Mouse (Mus musculus) forebrain, embryonic 12.5 days (tissue): ENCODE measurements around the gene Lrrc1. TPM values are rescaled to one million over a fixed set of nuclear protein-coding genes. Genes with fewer than 3 reads are reported as not detected.

ENCODE experiments used
- ATAC-seq: fragments of 200-750 bp; cut with Nextera tagmentation; 2 replicates; pipeline ENCODE4 v1.8.0; 2017; ENCODE audit warnings: moderate TSS enrichment; ENCODE audit not compliant: low FRiP score
- H3K27ac ChIP-seq: fragments of 300-500 bp; sonication (generic); 2 replicates; pipeline ENCODE4 v1.5.1; 2016; ENCODE audit warnings: mild to moderate bottlenecking
- H3K27me3 ChIP-seq: fragments of 300-500 bp; sonication (generic); 2 replicates; pipeline ENCODE4 v1.6.1; 2016; ENCODE audit warnings: mild to moderate bottlenecking
- H3K36me3 ChIP-seq: fragments of 300-500 bp; sonication (generic); replicated peaks from 2 replicates; pipeline ENCODE4 v1.6.1; 2016; ENCODE audit warnings: mild to moderate bottlenecking
- H3K4me1 ChIP-seq: fragments of 300-500 bp; sonication (generic); 2 replicates; pipeline ENCODE4 v1.6.1; 2016
- H3K4me2 ChIP-seq: fragments of 300-500 bp; sonication (generic); 2 replicates; pipeline ENCODE4 v1.6.1; 2016; ENCODE audit warnings: mild to moderate bottlenecking, moderate library complexity
- H3K4me3 ChIP-seq: fragments of 300-500 bp; sonication (generic); replicated peaks from 2 replicates; pipeline ENCODE4 v1.5.1; 2016; ENCODE audit warnings: mild to moderate bottlenecking
- H3K9ac ChIP-seq: fragments of 300-500 bp; sonication (generic); 2 replicates; pipeline ENCODE4 v1.6.1; 2016; ENCODE audit warnings: mild to moderate bottlenecking
- H3K9me3 ChIP-seq: fragments of 300-500 bp; sonication (generic); 2 replicates; pipeline ENCODE4 v1.6.1; 2016
- WGBS: fragments of 180-500 bp; shearing (Covaris S2); methylation state at CpG from one replicate; pipeline ENCODE4 v1.1.7; 2016; 5-methylcytosine and 5-hydroxymethylcytosine counted together
- polyA plus RNA-seq: library from polyadenylated mRNA; unstranded; fragments of >200 nt; fragmentation: Nextera tagmentation; extraction: Ambion mirVana; gene quantifications from 2 replicates; pipeline ENCODE4 v1.2.1, GENCODE M21; 2016

Lrrc1 gene
- polyA plus RNA-seq, 1 experiment from 2014 or later: 18.1 TPM

DNA sequence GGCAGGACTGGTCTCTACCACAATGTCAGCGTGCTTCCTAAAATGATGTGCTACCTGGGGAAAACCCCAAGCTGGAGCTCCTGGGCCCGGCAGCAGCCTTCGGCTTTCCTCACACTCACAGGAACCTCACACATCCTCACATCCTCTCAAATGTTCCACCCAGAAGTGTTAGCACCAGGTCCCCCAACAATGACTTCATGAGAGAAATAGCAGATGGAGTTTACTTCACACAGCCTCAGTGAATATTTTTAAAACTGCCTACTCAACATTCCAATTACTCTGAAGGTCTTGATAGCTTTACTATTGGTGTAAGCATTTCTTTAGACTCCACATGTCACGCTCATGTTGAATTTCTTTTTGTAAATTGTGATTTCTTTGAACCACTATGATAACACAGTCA lies 27.2 kb upstream of the Lrrc1 start:
- Histone ChIP-seq H3K9ac (no peak overlapping the region), H3K9me3 (no peaks in the 10 kb centered on the region), H3K4me1 (peaks cover 8% of the 10 kb centered on the region; the same call in 1 of the 2 replicates), H3K27ac (no peak overlapping the region), H3K36me3 (no peaks in the 10 kb centered on the region), H3K4me3 (no peak overlapping the region), H3K27me3 (0 out of 2 replicates have a peak, but pooled peaks cover 4% of the 10 kb centered on the region), H3K4me2 (no peak overlapping the region)
- ATAC-seq: no peak
- 91% methylated on average over 4 of the region's 4 CpGs for WGBS

DNA sequence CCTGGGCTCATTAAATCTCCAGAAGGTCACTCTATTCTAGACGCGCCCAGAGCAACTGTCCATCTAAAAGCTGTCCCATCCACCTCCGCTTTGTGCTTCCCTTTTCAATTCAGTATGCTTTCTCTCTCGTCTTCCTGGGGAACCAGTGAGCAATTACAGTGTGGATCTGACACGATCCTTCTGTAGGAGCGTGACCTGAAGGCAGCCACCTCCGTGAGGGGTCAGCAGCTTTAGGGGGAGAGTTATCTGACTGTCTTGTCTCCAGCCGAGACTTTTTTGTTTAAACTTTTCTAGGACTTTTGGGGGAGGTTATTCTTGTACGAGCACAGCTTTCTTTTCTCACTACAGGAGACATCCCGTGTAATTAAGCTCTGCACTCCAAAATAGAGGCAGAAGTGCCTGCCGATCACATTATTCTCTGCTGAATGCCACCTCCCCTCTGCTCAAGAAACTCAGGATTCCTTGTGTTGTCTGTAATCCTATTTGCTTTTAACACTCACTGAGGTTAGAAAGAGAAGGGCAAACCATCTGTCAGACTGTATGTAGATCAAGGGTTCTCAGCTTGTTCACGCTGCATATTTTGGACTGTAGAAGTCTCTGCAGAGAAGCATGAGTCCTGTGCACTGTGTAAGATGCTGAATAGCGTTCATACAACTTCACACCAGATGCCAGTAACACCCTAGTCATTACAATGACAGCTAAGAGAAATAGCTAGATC lies 24.3 kb upstream of the Lrrc1 start:
- WGBS: 18% methylated on average over 13 of the region's 13 CpGs
- H3K4me2 ChIP-seq: peak overlapping the region; percentile 27

GRCm38 (mm10) chr9:77561827-77562226 lies 17.2 kb upstream of the Lrrc1 start:
- 0 out of 2 replicates have a peak, but pooled peaks cover 7% of the 10 kb centered on the region for H3K9me3 ChIP-seq
- no peak overlapping the region for H3K27ac ChIP-seq
- H3K36me3 ChIP-seq: no peaks in the 10 kb centered on the region
- no peak overlapping the region for H3K9ac ChIP-seq
- no peak overlapping the region for H3K4me2 ChIP-seq
- ATAC-seq: no peak
- no peaks in the 10 kb centered on the region for H3K27me3 ChIP-seq
- no peaks in the 10 kb centered on the region for H3K4me1 ChIP-seq
- H3K4me3 ChIP-seq: no peak overlapping the region

More for the DNA sequence above, 24.3 kb upstream of the Lrrc1 start:
- Histone ChIP-seq H3K36me3 (no peaks in the 10 kb centered on the region), H3K27me3 (0 out of 2 replicates have a peak, but pooled peaks cover 4% of the 10 kb centered on the region), H3K9ac (no peak overlapping the region), H3K4me3 (no peak overlapping the region), H3K9me3 (no peaks in the 10 kb centered on the region), H3K27ac (no peak overlapping the region), H3K4me1 (peaks cover 8% of the 10 kb centered on the region; the same call in 1 of the 2 replicates)
- peak; percentile 79; the same call in 1 of the 2 replicates for ATAC-seq

- WGBS: 79% methylated on average over 3 of the region's 3 CpGs
- ATAC-seq: no peak
These were observed 13.3 kb upstream of the Lrrc1 start for GRCm38 (mm10) chr9:77557963-77558362.

GRCm38 (mm10) chr9:77557181-77557580 lies 12.5 kb upstream of the Lrrc1 start:
- no peak for ATAC-seq
- Histone ChIP-seq H3K4me3 (no peak overlapping the region), H3K4me1 (no peaks in the 10 kb centered on the region), H3K27ac (no peak overlapping the region), H3K36me3 (no peaks in the 10 kb centered on the region), H3K9ac (no peak overlapping the region), H3K4me2 (no peak overlapping the region), H3K9me3 (0 out of 2 replicates have a peak, but pooled peaks cover 4% of the 10 kb centered on the region), H3K27me3 (no peaks in the 10 kb centered on the region)
- WGBS: 88% methylated on average over 4 of the region's 4 CpGs

More at GRCm38 (mm10) chr9:77557963-77558362, 13.3 kb upstream of the Lrrc1 start:
- Histone ChIP-seq H3K36me3 (no peaks in the 10 kb centered on the region), H3K4me2 (no peak overlapping the region), H3K4me1 (no peaks in the 10 kb centered on the region), H3K27ac (no peak overlapping the region), H3K9ac (no peak overlapping the region), H3K9me3 (0 out of 2 replicates have a peak, but pooled peaks cover 7% of the 10 kb centered on the region), H3K4me3 (no peak overlapping the region), H3K27me3 (no peaks in the 10 kb centered on the region)

DNA sequence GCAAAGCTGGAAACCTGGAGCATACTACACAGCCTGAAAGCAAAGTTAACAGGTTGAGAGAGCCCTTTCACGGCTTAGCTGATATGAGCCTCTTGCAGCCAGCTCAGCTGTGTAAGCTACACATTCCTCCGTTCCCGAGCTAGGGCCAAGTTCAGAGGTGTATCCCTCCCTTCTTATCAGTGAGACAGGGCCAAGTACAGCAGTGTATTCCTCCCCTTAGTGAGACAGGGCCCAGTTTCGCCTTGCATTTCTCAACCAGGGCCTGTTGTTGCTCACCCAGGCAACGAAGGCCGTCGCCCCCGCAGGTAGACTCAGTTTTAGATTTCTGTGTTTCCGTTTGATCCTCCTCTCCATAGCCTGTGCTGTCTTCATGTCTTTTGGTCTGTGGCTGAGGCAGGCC lies 11.8 kb upstream of the Lrrc1 start:
- no peaks in the 10 kb centered on the region for H3K9me3 ChIP-seq
- 91% methylated on average over 9 of the region's 9 CpGs for WGBS
- H3K27ac ChIP-seq: no peak overlapping the region
- ATAC-seq: no peak
- H3K4me2 ChIP-seq: no peak overlapping the region
- no peaks in the 10 kb centered on the region for H3K27me3 ChIP-seq
- no peak overlapping the region for H3K9ac ChIP-seq
- no peaks in the 10 kb centered on the region for H3K36me3 ChIP-seq
- H3K4me3 ChIP-seq: no peak overlapping the region
- H3K4me1 ChIP-seq: no peaks in the 10 kb centered on the region

DNA sequence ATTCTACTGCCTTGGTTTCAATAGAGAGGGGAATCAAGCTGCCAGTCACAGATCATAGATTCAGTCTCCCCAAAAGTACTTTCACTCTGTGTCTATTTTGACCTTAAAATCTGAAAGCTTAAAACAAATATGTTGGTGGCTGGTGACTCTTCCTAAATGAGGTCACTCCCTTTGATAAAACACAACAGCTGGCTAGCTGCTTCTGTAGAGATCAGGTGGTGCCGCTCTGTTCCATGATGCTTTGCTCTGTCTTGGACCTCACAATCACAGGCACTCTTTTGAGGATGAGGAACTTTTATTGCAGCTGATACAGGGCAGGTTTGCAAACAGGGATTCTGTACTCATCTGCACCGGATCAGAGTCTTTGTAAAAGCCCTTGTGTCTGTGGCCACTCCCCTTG lies 8.8 kb upstream of the Lrrc1 start:
- H3K4me3 ChIP-seq: no peak overlapping the region
- H3K27ac ChIP-seq: no peak overlapping the region
- H3K9ac ChIP-seq: no peak overlapping the region
- H3K4me2 ChIP-seq: no peak overlapping the region
- peaks cover under 1% of the 10 kb centered on the region; the same call in 1 of the 2 replicates for H3K4me1 ChIP-seq
- no peaks in the 10 kb centered on the region for H3K9me3 ChIP-seq
- no peaks in the 10 kb centered on the region for H3K27me3 ChIP-seq
- no peak for ATAC-seq
- WGBS: 59% methylated on average over 2 of the region's 2 CpGs
- H3K36me3 ChIP-seq: no peaks in the 10 kb centered on the region

- no peaks in the 10 kb centered on the region for H3K9me3 ChIP-seq
- no peak for ATAC-seq
- no peak overlapping the region for H3K27ac ChIP-seq
- whole genome bisulfite sequencing: 72% methylated on average over 7 of the region's 7 CpGs
- H3K4me3 ChIP-seq: no peak overlapping the region
- no peaks in the 10 kb centered on the region for H3K27me3 ChIP-seq
- H3K4me2 ChIP-seq: no peak overlapping the region
- peaks cover 7% of the 10 kb centered on the region; the same call in 1 of the 2 replicates for H3K4me1 ChIP-seq
- no peaks in the 10 kb centered on the region for H3K36me3 ChIP-seq
- no peak overlapping the region for H3K9ac ChIP-seq
These were observed 6.4 kb upstream of the Lrrc1 start for GRCm38 (mm10) chr9:77551036-77551512.

DNA sequence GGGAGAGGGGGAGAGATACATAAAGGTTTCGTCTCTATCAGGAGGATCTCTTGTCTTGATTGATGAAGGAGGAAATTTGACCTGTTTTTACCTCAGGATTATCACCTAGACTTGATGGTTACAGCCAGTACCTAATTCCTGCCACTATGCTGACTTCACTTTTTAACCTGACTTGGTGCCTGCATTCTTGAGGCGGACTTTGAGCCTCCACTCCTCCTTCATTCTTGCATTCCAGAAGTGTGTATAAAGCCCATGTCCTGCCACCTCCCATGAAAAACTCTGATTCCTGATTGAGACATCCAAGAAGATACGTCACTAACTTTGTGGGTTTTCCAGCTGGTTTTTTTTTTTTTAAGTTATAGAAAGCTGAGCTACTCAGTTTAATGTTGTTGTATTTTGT lies 1.3 kb upstream of the Lrrc1 start:
- Histone ChIP-seq H3K27me3 (no peaks in the 10 kb centered on the region), H3K9ac (no peak overlapping the region), H3K9me3 (no peaks in the 10 kb centered on the region), H3K36me3 (no peaks in the 10 kb centered on the region), H3K4me1 (peaks cover 30% of the 10 kb centered on the region), H3K27ac (no peak overlapping the region), H3K4me3 (no peak overlapping the region), H3K4me2 (0 out of 2 replicates have a peak overlapping the region, but pooled peaks have one; percentile 90)
- ATAC-seq: no peak
- WGBS: 57% methylated on average over 3 of the region's 3 CpGs

GRCm38 (mm10) chr9:77545068-77545421 lies 375 bp upstream of the Lrrc1 start:
- Histone ChIP-seq H3K36me3 (no peaks in the 10 kb centered on the region), H3K9me3 (no peaks in the 10 kb centered on the region), H3K4me1 (peaks cover 30% of the 10 kb centered on the region), H3K4me3 (peak overlapping the region; percentile 82), H3K9ac (peak overlapping the region; percentile 87), H3K4me2 (peak overlapping the region; percentile 90), H3K27ac (peak overlapping the region; percentile 81; the same call in 1 of the 2 replicates), H3K27me3 (no peaks in the 10 kb centered on the region)
- WGBS: 0% methylated on average over 17 of the region's 17 CpGs
- peak; percentile 53 for ATAC-seq

DNA sequence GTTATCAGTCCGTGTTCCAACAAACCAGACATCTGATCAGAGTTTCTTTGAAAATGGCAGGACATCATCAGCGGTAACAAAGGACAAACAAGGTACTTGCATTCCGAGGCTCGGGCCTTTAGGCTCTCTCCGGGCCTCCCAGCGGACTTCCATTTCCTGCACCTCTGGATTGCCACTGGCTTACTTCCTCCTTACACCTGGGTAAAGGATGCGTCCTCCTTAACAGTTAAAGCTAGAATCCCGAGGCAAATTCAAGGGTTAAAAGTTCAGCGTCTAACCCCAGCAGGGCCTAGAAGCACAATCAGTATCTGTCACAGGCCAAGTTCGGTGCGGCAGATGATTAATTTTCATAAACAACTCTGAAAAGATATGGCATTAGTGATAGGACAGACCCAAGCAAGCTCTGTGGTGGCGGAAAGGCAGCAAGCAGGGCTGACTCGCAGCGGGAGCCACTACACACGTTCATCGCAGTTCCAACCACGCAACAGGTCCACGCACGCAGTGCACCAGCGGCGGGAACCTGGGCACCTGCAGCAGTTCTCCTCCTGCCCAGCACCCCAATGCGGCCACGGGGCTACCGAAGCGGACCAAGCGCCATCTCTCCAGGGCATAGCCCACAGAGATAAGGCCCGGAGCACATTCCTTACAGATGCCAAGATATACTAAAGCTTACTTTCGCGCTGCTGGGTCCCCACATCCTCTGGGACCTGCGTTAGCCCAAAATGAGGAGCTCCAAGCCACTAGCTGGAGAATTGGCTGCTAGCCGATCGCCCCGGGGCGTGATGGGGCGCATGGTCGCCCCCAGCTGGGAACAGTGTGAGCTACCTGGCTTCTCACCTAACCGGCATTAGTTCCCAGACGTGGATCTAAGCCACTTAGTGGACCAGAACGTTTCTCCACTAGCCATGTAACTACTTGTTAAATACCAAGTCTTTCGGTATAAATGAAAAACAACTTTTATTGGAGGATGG lies 1.0 kb downstream of the Lrrc1 start:
- peak; percentile 42; the same call in 1 of the 2 replicates for ATAC-seq
- H3K4me2 ChIP-seq: peak overlapping the region; percentile 90
- WGBS: under 1% methylated on average over 40 of the region's 40 CpGs
- H3K27ac ChIP-seq: no peak overlapping the region
- H3K9ac ChIP-seq: peak overlapping the region; percentile 87
- no peaks in the 10 kb centered on the region for H3K9me3 ChIP-seq
- no peaks in the 10 kb centered on the region for H3K27me3 ChIP-seq
- H3K36me3 ChIP-seq: no peaks in the 10 kb centered on the region
- peak overlapping the region; percentile 82 for H3K4me3 ChIP-seq
- peaks cover 30% of the 10 kb centered on the region for H3K4me1 ChIP-seq

DNA sequence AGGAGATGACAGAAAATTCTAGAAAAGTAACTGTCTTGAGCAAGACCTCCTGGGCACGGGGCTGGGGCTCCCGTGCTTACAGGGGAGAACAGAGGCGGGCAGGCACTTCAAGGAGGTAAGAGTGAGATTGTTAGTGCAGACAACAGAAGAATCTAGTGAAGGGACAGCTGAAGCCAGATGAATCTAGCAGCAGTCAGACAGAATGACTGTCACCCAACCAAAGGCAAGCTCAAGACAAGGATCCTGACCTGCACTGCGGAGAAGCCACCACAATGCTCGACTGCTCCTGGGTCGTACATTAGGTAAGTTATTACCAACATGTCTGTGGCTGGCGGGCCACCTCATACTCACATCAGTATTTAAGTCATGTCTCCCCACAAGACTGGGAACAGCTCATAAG lies 3.1 kb downstream of the Lrrc1 start:
- H3K4me1 ChIP-seq: peaks cover 32% of the 10 kb centered on the region
- 91% methylated on average over 7 of the region's 7 CpGs for WGBS

More for the DNA sequence above, 3.1 kb downstream of the Lrrc1 start:
- no peaks in the 10 kb centered on the region for H3K9me3 ChIP-seq
- no peak overlapping the region for H3K27ac ChIP-seq
- H3K4me2 ChIP-seq: no peak overlapping the region
- ATAC-seq: no peak
- 0 out of 2 replicates have a peak, but pooled peaks cover 7% of the 10 kb centered on the region for H3K27me3 ChIP-seq
- no peak overlapping the region for H3K9ac ChIP-seq
- H3K36me3 ChIP-seq: no peaks in the 10 kb centered on the region
- H3K4me3 ChIP-seq: no peak overlapping the region
